Mouse (Mus musculus): Measurements from ENCODE around the gene Dazap2.

- no peak for TF ChIP-seq CTCF (IDR thresholded peaks at IDR 0.05; ENCODE audit: extremely low read depth, insufficient read depth, insufficient read length, insufficient replicate concordance)
- no peak for TF ChIP-seq POLR2A (IDR thresholded peaks at IDR 0.05; ENCODE audit: low read depth, low read length)
Observed at GRCm38 (mm10) chr15:100574378-100574777, 40.8 kb upstream of the Dazap2 start.

All from spleen, adult 2 months (tissue).